Mouse (Mus musculus): Measurements from ENCODE around the gene Ahcyl2. TPM values are rescaled to one million over a fixed set of nuclear protein-coding genes. Genes with fewer than 3 reads are reported as not detected.

Gene Ahcyl2
- total RNA-seq, 2 experiments from 2014 or later: 10.2 to 14.0 TPM

DNA sequence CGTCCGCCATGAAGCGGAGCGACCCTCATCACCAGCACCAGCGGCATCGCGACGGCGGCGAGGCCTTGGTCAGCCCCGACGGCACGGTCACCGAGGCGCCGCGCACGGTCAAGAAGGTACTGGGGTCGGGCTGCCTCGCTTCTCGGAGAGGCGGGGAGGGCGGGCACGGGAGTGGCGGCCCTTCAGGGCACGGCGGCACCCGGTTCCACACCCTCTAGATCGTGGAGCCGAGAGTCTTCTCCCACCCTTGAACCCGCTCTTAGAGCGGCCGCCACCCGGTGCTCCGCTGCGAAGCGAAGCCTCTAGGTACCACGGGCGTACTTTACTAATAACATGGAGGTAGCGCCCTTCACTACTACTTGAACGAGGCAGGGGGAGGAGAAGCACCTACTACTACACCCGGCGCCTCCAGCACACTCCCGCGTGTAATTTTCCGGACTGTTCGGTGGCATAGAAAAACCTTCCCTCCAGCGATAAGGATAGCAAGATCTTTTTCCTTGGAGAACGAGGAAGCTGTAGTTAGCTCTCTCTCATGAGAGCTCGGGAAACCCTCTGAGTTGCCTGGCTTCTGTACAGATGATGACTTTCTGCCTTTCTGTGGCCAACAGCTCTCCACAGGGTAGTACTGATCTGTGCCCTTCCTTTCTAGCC, 1.1 kb downstream of the Ahcyl2 start:
- ATAC-seq (replicated peaks; ENCODE audit: poor library complexity): 0 out of 2 replicates have a peak, but pooled peaks have one; percentile 3

- ATAC-seq (replicated peaks; ENCODE audit: poor library complexity): no peak
Measured at GRCm38 (mm10) chr6:29770672-29771321, 3.0 kb downstream of the Ahcyl2 start.

DNA sequence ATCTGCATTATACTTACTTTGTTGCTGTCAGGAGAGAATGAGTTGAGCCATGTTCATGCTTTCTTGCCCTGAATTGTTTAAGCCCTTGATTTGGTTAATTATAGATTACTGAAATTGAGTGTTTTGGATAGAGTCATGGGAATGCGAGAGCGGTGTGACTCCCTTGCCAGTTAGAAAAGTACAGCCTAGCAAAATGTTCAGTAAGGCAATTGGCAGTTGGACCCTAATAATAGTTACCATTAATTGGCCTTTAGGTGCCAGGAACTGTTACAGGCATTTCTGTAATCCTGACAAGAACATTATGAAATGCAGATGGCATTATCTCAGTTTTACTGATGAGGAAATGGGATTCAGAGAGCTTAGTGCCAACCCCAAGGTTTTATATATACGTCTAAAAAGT, 4.4 kb downstream of the Ahcyl2 start:
- ATAC-seq (replicated peaks; ENCODE audit: poor library complexity): no peak

- ATAC-seq (replicated peaks; ENCODE audit: poor library complexity): no peak
Measured at GRCm38 (mm10) chr6:29774161-29774560, 6.3 kb downstream of the Ahcyl2 start.

GRCm38 (mm10) chr6:29775609-29776008, 7.8 kb downstream of the Ahcyl2 start:
- no peak; the same call in 1 of the 2 replicates for ATAC-seq (replicated peaks; ENCODE audit: poor library complexity)

DNA sequence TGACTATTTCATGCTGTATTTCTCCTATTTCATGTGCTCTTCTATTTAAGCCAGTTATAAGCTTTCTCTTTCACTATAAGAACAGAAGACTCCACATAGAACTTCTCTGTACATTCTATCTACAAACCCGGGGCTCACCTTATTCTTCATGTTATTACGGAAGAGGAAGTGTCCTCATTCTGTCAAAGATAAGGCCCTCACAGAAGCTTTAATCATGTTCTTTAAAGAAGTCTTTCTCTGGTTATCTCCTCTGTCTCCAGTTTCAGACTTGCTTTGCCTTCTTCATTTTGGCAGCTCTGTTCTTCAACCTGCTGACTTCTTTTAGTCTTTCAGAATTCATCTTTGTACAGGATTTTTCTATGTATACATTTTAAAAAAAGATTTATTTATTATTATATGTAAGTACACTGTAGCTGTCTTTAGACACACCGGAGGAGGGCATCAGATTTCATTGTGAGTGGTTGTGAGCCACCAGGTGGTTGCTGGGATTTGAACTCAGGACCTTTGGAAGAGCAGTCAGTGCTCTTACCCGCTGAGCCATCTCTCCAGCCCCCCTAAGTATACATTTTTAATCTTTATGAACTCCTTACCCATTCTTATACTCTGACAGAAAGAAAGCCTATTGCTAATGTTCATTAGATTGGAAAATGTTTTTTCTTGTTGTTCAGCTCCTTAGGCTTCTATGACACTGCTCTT, 8.9 kb downstream of the Ahcyl2 start:
- ATAC-seq (replicated peaks; ENCODE audit: poor library complexity): peak; percentile 80

- ATAC-seq (replicated peaks; ENCODE audit: poor library complexity): no peak
Measured at GRCm38 (mm10) chr6:29777238-29777555, 9.4 kb downstream of the Ahcyl2 start.

DNA sequence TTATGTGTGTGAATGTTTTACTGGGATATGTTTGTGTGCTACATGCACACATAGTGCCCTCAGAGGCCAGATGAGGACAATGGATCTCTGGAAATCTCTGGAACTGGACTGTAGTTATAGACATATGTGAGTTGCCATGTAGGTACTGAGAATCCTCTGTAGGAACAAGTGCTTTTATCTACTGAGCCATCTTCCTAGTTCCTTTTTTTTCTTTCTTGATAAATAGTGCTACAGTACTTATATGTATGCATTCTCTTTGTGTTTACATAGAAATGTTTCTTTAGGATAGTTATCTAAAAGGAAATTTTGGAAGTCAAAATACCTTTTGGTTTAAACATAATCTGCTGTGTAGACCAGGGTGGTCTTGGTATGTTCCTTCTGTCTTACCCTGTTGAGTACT, 12.3 kb downstream of the Ahcyl2 start:
- no peak for ATAC-seq (replicated peaks; ENCODE audit: poor library complexity)

GRCm38 (mm10) chr6:29780571-29780970, 12.8 kb downstream of the Ahcyl2 start:
- ATAC-seq (replicated peaks; ENCODE audit: poor library complexity): no peak

DNA sequence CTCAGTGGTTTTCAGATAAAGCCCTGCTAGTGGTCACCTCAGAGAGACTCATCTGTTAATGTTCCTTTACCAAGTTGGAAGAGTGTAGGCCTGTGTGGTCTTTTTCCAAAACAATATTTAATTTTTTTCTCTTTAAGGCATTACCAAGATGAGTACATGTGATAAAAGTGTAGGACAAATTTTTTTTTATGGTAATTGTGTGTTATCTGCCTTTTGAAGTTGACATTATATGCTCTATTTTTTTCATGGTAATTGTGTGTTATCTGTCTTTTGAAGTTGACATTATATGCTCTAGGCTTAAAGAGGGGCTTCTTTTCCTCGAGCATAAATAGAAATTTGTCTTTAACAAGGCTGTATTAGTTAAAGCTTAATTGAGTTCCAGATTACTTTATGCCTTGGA, 14.4 kb downstream of the Ahcyl2 start:
- ATAC-seq (replicated peaks; ENCODE audit: poor library complexity): no peak

DNA sequence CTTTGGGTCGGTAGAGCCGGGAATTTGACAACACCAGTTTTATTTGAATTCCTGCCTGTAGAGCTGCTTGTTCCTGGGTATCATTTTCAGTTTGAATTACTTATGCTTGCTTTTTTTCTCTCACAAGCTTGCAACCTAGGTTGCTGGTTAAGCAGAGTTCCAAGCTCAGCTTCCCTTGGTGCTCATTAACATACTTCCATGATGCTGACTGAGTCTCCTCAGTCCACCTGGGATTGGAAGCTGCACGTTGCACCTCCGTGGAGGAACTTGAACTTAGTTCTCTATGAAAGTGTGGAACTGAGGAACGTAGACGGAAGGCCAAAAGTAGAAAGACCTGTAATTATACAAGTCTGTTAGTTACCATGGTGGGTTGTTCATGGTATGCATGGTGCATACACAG, 16.1 kb downstream of the Ahcyl2 start:
- no peak for ATAC-seq (replicated peaks; ENCODE audit: poor library complexity)

DNA sequence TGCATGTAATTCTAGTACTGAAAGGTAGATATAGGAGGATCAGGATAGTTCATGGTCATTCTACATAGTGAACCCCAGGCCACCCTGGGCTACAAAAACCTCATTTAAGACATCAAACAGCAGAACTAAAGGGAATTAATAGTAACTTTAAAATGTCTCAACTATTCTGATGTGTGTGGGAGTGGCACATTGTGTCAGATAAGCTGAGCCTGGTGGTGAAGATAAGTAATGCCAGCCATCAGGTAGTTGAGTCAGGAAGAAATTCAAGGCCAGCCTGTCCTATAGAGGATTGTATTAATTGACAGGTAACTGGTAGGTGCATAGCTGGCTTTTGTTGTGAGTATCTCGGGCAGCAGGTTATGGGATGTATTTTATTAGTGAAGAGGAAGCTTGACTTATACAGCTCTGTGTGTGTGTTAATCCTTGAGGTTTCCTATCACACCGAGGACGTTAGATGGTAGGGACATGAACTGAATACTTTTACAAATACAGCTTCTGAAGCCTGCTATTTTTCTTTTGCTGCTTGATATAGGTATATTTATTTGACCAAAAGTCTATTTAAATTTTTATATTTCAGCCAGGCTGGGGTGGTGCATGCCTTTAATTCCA, 16.7 kb downstream of the Ahcyl2 start:
- peak; percentile 90 for ATAC-seq (replicated peaks; ENCODE audit: poor library complexity)

GRCm38 (mm10) chr6:29785759-29786158, 17.9 kb downstream of the Ahcyl2 start:
- ATAC-seq (replicated peaks; ENCODE audit: poor library complexity): 0 out of 2 replicates have a peak, but pooled peaks have one; percentile 9

- ATAC-seq (replicated peaks; ENCODE audit: poor library complexity): no peak
Measured at GRCm38 (mm10) chr6:29788779-29789350, 21.1 kb downstream of the Ahcyl2 start.

- ATAC-seq (replicated peaks; ENCODE audit: poor library complexity): no peak
Measured at GRCm38 (mm10) chr6:29790014-29790698, 22.3 kb downstream of the Ahcyl2 start.

GRCm38 (mm10) chr6:29793520-29793919, 25.7 kb downstream of the Ahcyl2 start:
- ATAC-seq (replicated peaks; ENCODE audit: poor library complexity): no peak

DNA sequence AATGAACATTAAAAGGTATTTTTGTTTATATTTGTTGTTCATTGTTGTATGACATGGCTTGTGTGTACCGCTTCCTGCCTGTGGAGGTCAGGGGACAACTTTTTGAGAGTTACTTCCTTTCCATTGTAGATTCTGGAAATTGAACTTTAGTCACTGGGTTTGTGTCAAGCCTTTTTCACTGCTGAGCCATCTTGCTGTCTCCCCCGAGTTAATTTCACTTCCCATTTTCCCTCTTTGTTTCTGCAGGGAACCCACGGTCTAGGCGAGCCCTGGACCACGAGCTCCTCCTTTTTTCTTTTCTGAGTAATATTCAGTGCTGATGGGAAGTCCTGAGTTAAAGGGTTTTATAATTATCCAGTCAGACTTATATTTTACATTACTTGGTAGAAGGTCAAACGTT, 26.8 kb downstream of the Ahcyl2 start:
- ATAC-seq (replicated peaks; ENCODE audit: poor library complexity): peak; percentile 63

DNA sequence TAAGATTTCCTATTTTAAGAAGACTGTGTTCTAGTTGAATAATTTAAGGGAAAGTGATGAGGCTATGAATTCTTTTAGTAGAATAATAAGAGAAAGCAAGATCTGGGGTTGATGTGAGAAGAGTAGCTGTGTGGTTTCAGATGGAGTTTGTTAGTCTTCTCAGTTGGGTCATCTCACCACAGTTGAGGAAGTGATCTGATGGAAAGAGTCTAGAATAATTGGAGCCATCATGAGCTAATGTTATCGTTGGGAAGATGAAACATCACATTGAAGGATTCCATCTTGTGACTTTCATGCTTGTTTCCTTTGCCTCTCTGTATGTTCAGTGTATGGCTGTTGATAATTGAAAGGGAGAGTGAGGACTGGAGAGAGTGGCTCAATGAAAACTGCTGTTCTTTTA, 35.2 kb downstream of the Ahcyl2 start:
- ATAC-seq (replicated peaks; ENCODE audit: poor library complexity): peak; percentile 44; the same call in 1 of the 2 replicates

DNA sequence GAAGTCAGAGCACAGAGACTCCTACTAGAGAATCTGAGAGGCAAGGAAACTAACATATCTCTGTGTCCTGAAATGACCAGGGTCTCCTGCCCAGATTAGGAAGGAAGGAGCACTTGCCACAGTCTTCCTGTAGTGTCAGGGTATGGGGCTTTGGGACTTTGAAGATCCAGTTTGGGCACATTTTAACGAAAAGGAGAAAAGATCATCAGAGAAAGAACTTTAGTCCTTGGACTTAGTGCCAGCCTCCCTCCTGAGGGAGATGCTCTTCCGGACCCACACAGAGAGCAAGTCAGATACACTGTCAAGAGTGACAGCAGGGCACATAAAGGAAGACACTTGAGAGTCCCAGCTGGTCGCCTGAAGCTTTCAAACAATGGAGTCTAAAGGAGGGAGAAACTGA, 36.2 kb downstream of the Ahcyl2 start:
- ATAC-seq (replicated peaks; ENCODE audit: poor library complexity): no peak

DNA sequence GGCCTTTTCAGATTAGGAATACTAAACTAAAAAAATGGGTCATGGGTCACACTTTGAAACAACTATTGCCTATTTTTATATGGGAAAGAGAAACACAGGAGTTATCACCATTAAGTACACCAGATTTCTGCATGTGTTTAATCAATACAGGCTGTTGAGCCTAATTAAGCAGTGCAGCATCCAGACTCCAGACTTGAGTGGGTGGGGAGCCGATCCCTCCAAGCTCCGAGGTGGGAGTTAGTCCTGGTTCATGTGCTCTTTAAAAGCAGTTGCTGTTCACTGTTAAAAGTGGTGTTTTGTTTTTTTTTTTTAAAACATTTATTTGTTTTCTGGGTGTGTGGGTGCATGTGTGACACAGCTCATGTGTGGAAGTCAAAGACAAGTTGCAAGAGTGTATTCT, 37.6 kb downstream of the Ahcyl2 start:
- no peak for ATAC-seq (replicated peaks; ENCODE audit: poor library complexity)

- ATAC-seq (replicated peaks; ENCODE audit: poor library complexity): no peak
Measured at GRCm38 (mm10) chr6:29812076-29812475, 44.3 kb downstream of the Ahcyl2 start.

Measured in megakaryocyte progenitor cell, adult 5-6 weeks (primary cell).